Mouse (Mus musculus) stomach, embryonic 16.5 days (tissue): Measurements from ENCODE around the gene Pros1. TPM values are rescaled to one million over a fixed set of nuclear protein-coding genes. Genes with fewer than 3 reads are reported as not detected.

Experiments used
- ATAC-seq: fragments of 200-750 bp; cut with Nextera tagmentation; 2 replicates; pipeline ENCODE4 v1.8.0; 2017; ENCODE audit warnings: moderate number of reproducible peaks, moderate TSS enrichment; ENCODE audit not compliant: insufficient read depth, low FRiP score
- H3K27ac ChIP-seq: fragments of 300-500 bp; sonication (generic); 2 replicates; pipeline ENCODE4 v1.5.1; 2014; ENCODE audit warnings: low read length
- H3K27me3 ChIP-seq: fragments of 300-500 bp; sonication (generic); 2 replicates; pipeline ENCODE4 v1.6.1; 2014; ENCODE audit warnings: low read length, control low read depth, mixed read lengths; ENCODE audit not compliant: control insufficient read depth, insufficient read depth
- H3K36me3 ChIP-seq: fragments of 300-500 bp; sonication (generic); 2 replicates; pipeline ENCODE4 v1.6.1; 2014; ENCODE audit warnings: low read length; ENCODE audit not compliant: control insufficient read depth, insufficient read depth
- H3K4me1 ChIP-seq: fragments of 300-500 bp; sonication (generic); 2 replicates; pipeline ENCODE4 v1.6.1; 2014; ENCODE audit warnings: low read length, control low read depth, mixed read lengths; ENCODE audit not compliant: control insufficient read depth, insufficient read depth
- H3K4me2 ChIP-seq: fragments of 300-500 bp; sonication (generic); 2 replicates; pipeline ENCODE4 v1.6.1; 2014; ENCODE audit warnings: low read depth, low read length, mixed read lengths
- H3K4me3 ChIP-seq: fragments of 300-500 bp; sonication (generic); replicated peaks from 2 replicates; pipeline ENCODE4 v1.5.1; 2014; ENCODE audit warnings: mild to moderate bottlenecking, low read length
- H3K9ac ChIP-seq: fragments of 300-500 bp; sonication (generic); 2 replicates; pipeline ENCODE4 v1.6.1; 2014; ENCODE audit warnings: low read length
- H3K9me3 ChIP-seq: fragments of 300-500 bp; sonication (generic); replicated peaks from 2 replicates; pipeline ENCODE4 v1.6.1; 2016; ENCODE audit warnings: low read length, control low read depth; ENCODE audit not compliant: control insufficient read depth
- WGBS: fragments of 180-500 bp; shearing (Covaris S2); extraction: QIAGEN DNeasy Blood & Tissue Kit; methylation state at CpG from one replicate; pipeline ENCODE4 v1.1.7; 2014; 5-methylcytosine and 5-hydroxymethylcytosine counted together
- polyA plus RNA-seq: library from polyadenylated mRNA; unstranded; fragments of >200 nt; fragmentation: Nextera tagmentation; extraction: Ambion mirVana; gene quantifications from 2 replicates; pipeline ENCODE4 v1.2.1, GENCODE M21; 2015

The Pros1 gene
- polyA plus RNA-seq, 1 experiment from 2014 or later: 43.9 TPM

DNA sequence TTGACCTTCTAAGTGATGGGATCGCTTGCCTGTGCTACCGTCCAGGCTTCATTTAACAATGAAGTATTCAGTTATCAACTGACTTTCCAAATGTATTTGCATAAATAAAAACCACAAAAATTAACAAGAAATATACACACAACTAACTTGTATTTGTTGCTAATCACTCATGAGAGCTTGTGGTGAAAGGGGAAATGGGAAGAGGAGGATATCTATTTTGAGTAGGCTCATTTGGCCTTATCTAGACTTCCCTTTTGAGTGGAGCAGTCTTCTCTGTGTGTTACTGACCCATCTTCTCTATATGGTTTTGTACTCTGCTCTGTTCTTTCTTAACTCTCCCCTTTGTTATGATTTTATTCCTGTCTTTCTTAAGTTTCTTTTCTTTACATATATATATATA, 2.2 kb downstream of the Pros1 start:
- Histone ChIP-seq H3K4me3 (no peak overlapping the region), H3K27ac (no peak overlapping the region), H3K36me3 (no peaks in the 10 kb centered on the region), H3K9me3 (no peaks in the 10 kb centered on the region), H3K9ac (no peak overlapping the region), H3K27me3 (0 out of 2 replicates have a peak, but pooled peaks cover 3% of the 10 kb centered on the region), H3K4me1 (peaks cover 4% of the 10 kb centered on the region; the same call in 1 of the 2 replicates), H3K4me2 (no peak overlapping the region)
- 83% methylated on average over 2 of the region's 2 CpGs for WGBS
- no peak for ATAC-seq

DNA sequence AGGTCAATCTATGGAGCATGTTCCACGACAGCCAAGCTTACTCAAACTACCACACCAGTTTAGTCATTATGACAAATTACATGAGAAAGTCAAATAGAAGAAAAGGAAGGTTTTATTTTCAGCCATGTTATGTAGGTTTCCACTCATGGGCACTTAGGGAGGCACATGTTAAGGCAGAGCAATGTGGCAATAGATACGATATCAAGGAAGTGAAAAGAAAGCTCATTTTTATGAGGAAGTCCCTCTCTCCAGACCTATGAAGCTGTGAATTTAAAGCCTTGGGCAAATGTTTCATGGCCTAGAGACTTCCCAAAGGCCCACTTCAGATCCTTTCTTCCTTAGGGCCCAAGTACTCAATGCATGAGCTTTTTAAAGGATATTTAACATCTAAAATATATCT, 3.4 kb downstream of the Pros1 start:
- peaks cover 4% of the 10 kb centered on the region; the same call in 1 of the 2 replicates for H3K4me1 ChIP-seq
- no peak overlapping the region for H3K4me3 ChIP-seq
- 0 out of 2 replicates have a peak, but pooled peaks cover 3% of the 10 kb centered on the region for H3K27me3 ChIP-seq
- H3K4me2 ChIP-seq: no peak overlapping the region
- no peak for ATAC-seq
- H3K9ac ChIP-seq: no peak overlapping the region
- H3K9me3 ChIP-seq: no peaks in the 10 kb centered on the region
- H3K27ac ChIP-seq: no peak overlapping the region
- H3K36me3 ChIP-seq: no peaks in the 10 kb centered on the region
- WGBS: 84% methylated on average over 2 of the region's 2 CpGs

DNA sequence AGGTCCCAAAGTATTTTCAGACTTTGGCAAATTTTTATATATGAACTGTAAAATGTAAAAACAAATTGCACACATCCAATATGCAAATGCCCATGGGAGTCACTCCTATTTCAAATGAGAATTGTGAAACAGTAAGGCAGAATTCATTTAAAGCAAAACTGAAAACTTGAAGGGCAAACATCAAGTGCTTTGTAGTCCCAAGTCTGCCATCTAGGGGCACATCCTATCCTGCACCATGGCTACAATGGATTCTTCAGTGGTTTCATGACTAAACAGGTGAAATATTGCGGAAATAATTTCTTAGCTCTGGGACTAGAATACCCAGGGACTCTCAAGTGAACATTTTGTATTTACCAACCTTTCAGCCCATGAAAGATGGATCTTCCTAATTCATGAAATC, 3.9 kb downstream of the Pros1 start:
- no peak for ATAC-seq
- 94% methylated on average over 1 of the region's 1 CpGs for WGBS
- Histone ChIP-seq H3K9me3 (no peaks in the 10 kb centered on the region), H3K27ac (no peak overlapping the region), H3K27me3 (0 out of 2 replicates have a peak, but pooled peaks cover 3% of the 10 kb centered on the region), H3K36me3 (no peaks in the 10 kb centered on the region), H3K4me1 (peaks cover 4% of the 10 kb centered on the region; the same call in 1 of the 2 replicates), H3K4me3 (no peak overlapping the region), H3K9ac (no peak overlapping the region), H3K4me2 (no peak overlapping the region)

DNA sequence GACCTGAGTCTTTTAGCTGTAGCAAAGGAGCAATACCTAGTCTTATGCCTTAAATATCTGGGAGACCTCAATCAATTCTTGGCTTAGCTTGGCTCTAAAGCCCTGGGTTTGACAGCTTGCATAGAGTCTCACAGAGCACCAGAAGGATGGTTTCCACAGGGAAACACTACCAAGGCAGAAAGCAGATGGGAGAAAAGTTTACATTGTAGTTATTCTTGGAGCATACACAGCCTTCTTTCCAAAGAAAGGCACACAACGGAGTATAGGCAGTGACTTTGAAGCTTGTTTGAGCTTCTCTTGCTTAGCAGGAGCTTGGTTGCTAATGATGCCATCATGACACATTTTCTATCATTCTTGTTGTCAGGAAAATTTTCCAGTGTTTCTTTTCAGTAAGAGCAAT, 6.0 kb downstream of the Pros1 start:
- H3K27me3 ChIP-seq: 0 out of 2 replicates have a peak, but pooled peaks cover 3% of the 10 kb centered on the region
- no peak overlapping the region for H3K4me3 ChIP-seq
- no peaks in the 10 kb centered on the region for H3K4me1 ChIP-seq
- H3K4me2 ChIP-seq: no peak overlapping the region
- no peaks in the 10 kb centered on the region for H3K36me3 ChIP-seq
- no peaks in the 10 kb centered on the region for H3K9me3 ChIP-seq
- no peak overlapping the region for H3K27ac ChIP-seq
- H3K9ac ChIP-seq: no peak overlapping the region
- 44% methylated on average over 1 of the region's 1 CpGs for WGBS
- ATAC-seq: no peak

DNA sequence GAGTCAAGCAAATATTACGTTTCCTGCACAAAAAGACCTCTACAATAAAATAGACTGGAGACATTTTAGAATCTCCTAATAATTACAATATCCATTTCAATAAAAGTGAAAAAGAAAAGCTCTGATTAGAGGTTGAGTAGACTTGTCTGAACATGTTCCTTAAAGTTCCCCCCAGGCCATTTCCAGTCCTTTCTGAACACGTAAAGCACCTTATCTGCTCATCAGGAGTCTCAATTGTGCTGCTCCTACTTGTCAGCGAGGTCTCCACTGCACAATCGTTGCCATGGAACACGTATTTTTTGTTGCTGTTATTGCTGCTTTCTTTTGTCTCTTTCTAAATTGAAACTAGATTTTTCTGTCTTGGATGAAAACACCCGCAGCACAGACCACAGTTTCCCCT, 7.3 kb downstream of the Pros1 start:
- 70% methylated on average over 6 of the region's 6 CpGs for WGBS
- ATAC-seq: no peak
- H3K4me1 ChIP-seq: no peaks in the 10 kb centered on the region

DNA sequence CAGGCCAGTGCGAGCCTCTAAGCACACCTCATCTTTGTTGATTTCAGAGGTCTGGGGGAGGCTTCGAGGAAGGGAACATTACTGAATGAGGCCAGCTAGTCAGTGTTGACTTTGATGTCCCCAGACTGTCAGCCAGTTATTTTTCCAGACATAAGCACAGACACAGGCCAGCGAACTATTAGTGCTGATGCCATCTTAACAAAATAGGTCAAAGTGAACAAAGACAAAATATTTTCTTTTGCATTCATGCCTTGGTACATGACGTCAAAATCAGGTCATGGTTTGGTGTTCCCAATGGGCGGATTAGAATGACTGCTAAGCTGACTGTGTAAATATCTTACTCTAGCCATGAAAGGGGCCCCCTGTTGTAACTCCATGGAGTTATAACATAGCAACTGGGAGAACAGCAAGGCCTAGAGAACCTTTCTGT, 18.6 kb downstream of the Pros1 start:
- H3K27me3 ChIP-seq: no peaks in the 10 kb centered on the region
- ATAC-seq: no peak
- H3K4me3 ChIP-seq: no peak overlapping the region
- H3K4me2 ChIP-seq: no peak overlapping the region
- no peaks in the 10 kb centered on the region for H3K4me1 ChIP-seq
- H3K9ac ChIP-seq: no peak overlapping the region
- no peak overlapping the region for H3K27ac ChIP-seq
- H3K9me3 ChIP-seq: no peaks in the 10 kb centered on the region
- no peaks in the 10 kb centered on the region for H3K36me3 ChIP-seq
- WGBS: 62% methylated on average over 5 of the region's 5 CpGs

More for the DNA sequence above, 7.3 kb downstream of the Pros1 start:
- no peaks in the 10 kb centered on the region for H3K36me3 ChIP-seq
- no peaks in the 10 kb centered on the region for H3K9me3 ChIP-seq
- H3K4me3 ChIP-seq: no peak overlapping the region
- no peaks in the 10 kb centered on the region for H3K27me3 ChIP-seq
- no peak overlapping the region for H3K27ac ChIP-seq
- no peak overlapping the region for H3K4me2 ChIP-seq
- no peak overlapping the region for H3K9ac ChIP-seq

DNA sequence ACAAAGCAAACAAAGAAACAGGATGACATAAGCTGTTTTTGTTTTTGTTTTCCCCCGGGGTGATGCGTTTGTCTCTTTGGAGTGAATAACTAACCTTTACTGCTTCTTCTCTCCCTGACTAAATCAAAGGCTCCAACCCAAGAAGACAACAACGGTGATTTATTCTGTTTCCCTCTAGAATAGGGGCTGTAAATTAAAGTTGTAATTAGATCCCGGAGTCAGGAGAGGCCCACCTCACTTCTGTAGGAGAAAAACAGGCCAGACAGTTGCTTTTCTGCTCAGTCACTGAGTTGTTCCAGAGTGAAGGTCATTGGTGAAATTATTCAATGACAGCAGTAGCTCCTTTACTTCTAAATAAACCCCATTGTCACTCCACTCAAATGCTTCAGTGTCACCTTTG, 19.1 kb downstream of the Pros1 start:
- Histone ChIP-seq H3K9me3 (no peaks in the 10 kb centered on the region), H3K36me3 (no peaks in the 10 kb centered on the region), H3K27ac (no peak overlapping the region), H3K9ac (no peak overlapping the region), H3K4me2 (no peak overlapping the region), H3K4me1 (no peaks in the 10 kb centered on the region), H3K4me3 (no peak overlapping the region), H3K27me3 (no peaks in the 10 kb centered on the region)
- WGBS: 65% methylated on average over 4 of the region's 4 CpGs
- ATAC-seq: no peak

DNA sequence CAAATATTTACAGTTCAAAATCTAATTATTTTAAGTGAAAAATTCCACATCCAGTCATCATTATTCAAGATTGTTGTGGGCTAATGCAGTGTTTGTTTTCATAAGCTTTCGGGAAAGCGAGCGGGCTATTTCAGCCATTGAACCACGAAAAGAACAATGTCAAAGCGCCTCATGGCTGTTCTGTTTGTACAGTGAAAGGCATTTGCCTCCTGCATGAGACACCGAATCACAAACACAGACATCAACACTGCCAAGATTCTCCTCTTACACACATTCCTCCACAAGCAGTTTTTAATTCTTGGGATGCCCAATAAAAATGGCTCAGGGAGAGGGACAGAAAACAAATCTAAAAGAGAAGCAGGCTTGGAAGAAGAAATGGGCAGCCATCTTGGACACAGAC, 20.0 kb downstream of the Pros1 start:
- no peak overlapping the region for H3K27ac ChIP-seq
- H3K9ac ChIP-seq: no peak overlapping the region
- 67% methylated on average over 6 of the region's 6 CpGs for WGBS
- no peaks in the 10 kb centered on the region for H3K4me1 ChIP-seq
- H3K36me3 ChIP-seq: no peaks in the 10 kb centered on the region
- H3K4me3 ChIP-seq: no peak overlapping the region
- no peaks in the 10 kb centered on the region for H3K27me3 ChIP-seq
- ATAC-seq: no peak
- H3K4me2 ChIP-seq: no peak overlapping the region
- no peaks in the 10 kb centered on the region for H3K9me3 ChIP-seq

DNA sequence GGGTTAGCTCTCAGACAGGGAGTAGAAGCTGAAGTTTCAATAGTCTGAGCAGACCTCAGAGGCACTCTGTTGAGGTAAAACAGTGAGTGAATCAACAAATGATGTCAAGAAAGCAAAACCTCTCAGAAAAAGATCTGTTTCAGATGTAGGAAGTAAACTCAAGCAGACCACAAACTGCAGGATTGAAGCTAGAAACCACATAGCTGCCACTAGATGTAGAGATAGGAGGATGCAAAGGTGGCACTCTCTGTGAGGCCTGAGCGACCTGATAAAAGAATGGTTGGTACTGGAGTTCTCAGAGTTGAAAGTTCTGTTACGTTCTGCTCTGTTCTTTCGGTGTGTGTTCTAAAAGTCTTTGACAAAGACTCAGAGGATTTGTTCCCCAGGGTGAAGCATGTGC, 41.7 kb downstream of the Pros1 start:
- Histone ChIP-seq H3K36me3 (no peaks in the 10 kb centered on the region), H3K4me3 (no peak overlapping the region), H3K4me1 (no peaks in the 10 kb centered on the region), H3K9me3 (no peaks in the 10 kb centered on the region), H3K27me3 (no peaks in the 10 kb centered on the region), H3K4me2 (no peak overlapping the region), H3K27ac (no peak overlapping the region), H3K9ac (no peak overlapping the region)
- no peak for ATAC-seq
- 87% methylated on average over 3 of the region's 3 CpGs for WGBS

DNA sequence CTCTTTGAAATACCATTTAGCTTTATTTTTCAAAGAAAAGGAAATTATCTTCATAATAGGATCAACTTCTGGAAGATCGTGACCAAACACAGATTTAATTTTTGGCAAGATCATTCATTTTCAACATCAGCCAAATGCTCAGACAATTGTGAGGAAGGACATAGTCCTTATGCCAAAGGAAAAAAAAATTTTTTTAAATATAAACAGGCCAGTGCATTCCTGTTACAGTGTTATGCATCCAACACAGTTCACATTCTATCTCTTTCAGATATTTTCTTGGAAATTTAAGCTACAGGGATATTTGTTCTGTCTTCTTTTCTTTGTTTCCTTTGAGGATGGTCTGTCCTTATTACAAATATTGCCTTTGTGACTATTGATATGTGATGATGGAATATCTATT, 57.3 kb downstream of the Pros1 start:
- Histone ChIP-seq H3K27ac (no peak overlapping the region), H3K9me3 (no peaks in the 10 kb centered on the region), H3K4me3 (no peak overlapping the region), H3K27me3 (no peaks in the 10 kb centered on the region), H3K9ac (no peak overlapping the region), H3K36me3 (no peaks in the 10 kb centered on the region), H3K4me1 (no peaks in the 10 kb centered on the region), H3K4me2 (no peak overlapping the region)
- 53% methylated on average over 1 of the region's 1 CpGs for WGBS
- ATAC-seq: no peak
